19 mouse cellular contexts compared by ENCODE assay signal in genomic region chr13:55381790-55382189, GRCm38 (mm10). TPM values are rescaled to one million over a fixed set of nuclear protein-coding genes. Genes with fewer than 3 reads are reported as not detected.
A peak's percentile ranks its signal among the peaks of the same experiment; 100 is the strongest.
DNase-seq lines count a peak whose midpoint lies in the region; ATAC-seq and TF ChIP-seq lines count a peak whose summit lies in the region.
"Had no signal": no experiment of that assay in that cellular context is flagged by ENCODE, and none has a peak within 500 bp of the region (broad histone marks: within the 10 kb centered on the region; RNA-seq: fewer than 3 reads in every experiment).

No protein-coding gene starts in this region.

- WGBS in limb, embryonic 13.5 days = 81% methylated on average over 4 of the region's 4 CpGs
- WGBS in limb, embryonic 10.5 days = 76% methylated on average over 4 of the region's 4 CpGs
- WGBS in intestine, postnatal 0 days = 77% methylated on average over 4 of the region's 4 CpGs

- no peak overlapping the region for H3K27ac ChIP-seq in limb, embryonic 13.5 days
- H3K27ac ChIP-seq in limb, embryonic 10.5 days = no peak overlapping the region
- H3K27ac ChIP-seq in intestine, postnatal 0 days (ENCODE audit: low read depth, low read length) = no peak overlapping the region
- H3K27ac ChIP-seq: embryonic facial prominence, embryonic 12.5 days; midbrain, embryonic 15.5 days; stomach, embryonic 15.5 days had no signal

- intact Hi-C loops in left cerebral cortex, postnatal 36 days (cut with DNase I) = no loop called here

- TF ChIP-seq CTCF in intestine, postnatal 0 days (IDR thresholded peaks at IDR 0.05; ENCODE audit: low read depth) = no peak

- H3K4me1 ChIP-seq in limb, embryonic 13.5 days = peaks cover 10% of the 10 kb centered on the region; the same call in 1 of the 2 replicates
- H3K4me1 ChIP-seq in limb, embryonic 10.5 days = peaks cover 11% of the 10 kb centered on the region
- H3K4me1 ChIP-seq in intestine, postnatal 0 days (replicated peaks; ENCODE audit: control insufficient read depth, insufficient read depth, low read length) = peaks cover 3% of the 10 kb centered on the region; the same call in 1 of the 2 replicates
- H3K4me1 ChIP-seq: midbrain, embryonic 15.5 days had no signal

- 0 out of 2 replicates have a peak, but pooled peaks have one; percentile 15 for ATAC-seq in limb, embryonic 13.5 days (ENCODE audit: low FRiP score, low read depth)
- no peak for ATAC-seq in intestine, postnatal 0 days
- ATAC-seq: midbrain, embryonic 15.5 days had no signal

- H3K4me3 ChIP-seq in limb, embryonic 13.5 days = no peak overlapping the region
- no peak overlapping the region for H3K4me3 ChIP-seq in limb, embryonic 10.5 days
- no peak overlapping the region for H3K4me3 ChIP-seq in intestine, postnatal 0 days (ENCODE audit: low read depth, low read length)
- H3K4me3 ChIP-seq: embryonic facial prominence, embryonic 12.5 days; midbrain, embryonic 15.5 days; stomach, embryonic 15.5 days had no signal

- peaks cover 53% of the 10 kb centered on the region for H3K27me3 ChIP-seq in limb, embryonic 13.5 days
- H3K27me3 ChIP-seq in limb, embryonic 10.5 days (ENCODE audit: low read depth, poor library complexity, severe bottlenecking) = peaks cover 68% of the 10 kb centered on the region
- H3K27me3 ChIP-seq in intestine, postnatal 0 days (replicated peaks; ENCODE audit: control insufficient read depth, insufficient read depth, low read length) = peaks cover 14% of the 10 kb centered on the region; the same call in 1 of the 2 replicates

- DNase-seq in limb, embryonic 10.5 days (ENCODE audit: low spot score) = no peak
- DNase-seq in layer of hippocampus, adult 9-11 months = peak; percentile 90
- peak; percentile 84 to 87 for DNase-seq in left cerebral cortex, postnatal 36 days (ENCODE audit: low spot score in 2 of 2)
- DNase-seq in adrenal gland, postnatal 25 days = no peak
- DNase-seq in gastrocnemius, postnatal 4 days (ENCODE audit: low spot score in 2 of 2) = no peak
- DNase-seq: cerebellum, adult 11-12 months; heart, adult 18-20 months; kidney, adult 9 months; kidney, postnatal 4 days; liver; lung, embryonic 14.5 days; thymus, postnatal 14 days had no signal

- no peaks in the 10 kb centered on the region for H3K36me3 ChIP-seq in limb, embryonic 13.5 days
- H3K36me3 ChIP-seq in limb, embryonic 10.5 days = no peaks in the 10 kb centered on the region
- H3K36me3 ChIP-seq in intestine, postnatal 0 days (ENCODE audit: control insufficient read depth, insufficient read depth) = no peaks in the 10 kb centered on the region
- H3K36me3 ChIP-seq: embryonic facial prominence, embryonic 12.5 days; midbrain, embryonic 15.5 days; stomach, embryonic 15.5 days had no signal

- H3K4me2 ChIP-seq in limb, embryonic 13.5 days (replicated peaks) = no peak overlapping the region
- H3K4me2 ChIP-seq in intestine, postnatal 0 days (replicated peaks; ENCODE audit: low read depth) = no peak overlapping the region
- H3K4me2 ChIP-seq: embryonic facial prominence, embryonic 12.5 days; lung, embryonic 14.5 days; midbrain, embryonic 15.5 days; stomach, embryonic 15.5 days had no signal

- no peak overlapping the region for H3K9ac ChIP-seq in limb, embryonic 13.5 days
- H3K9ac ChIP-seq in intestine, postnatal 0 days (ENCODE audit: low read depth, low read length) = no peak overlapping the region
- H3K9ac ChIP-seq: embryonic facial prominence, embryonic 12.5 days; lung, embryonic 14.5 days; midbrain, embryonic 15.5 days; stomach, embryonic 15.5 days had no signal

- no peaks in the 10 kb centered on the region for H3K9me3 ChIP-seq in limb, embryonic 13.5 days
- no peaks in the 10 kb centered on the region for H3K9me3 ChIP-seq in limb, embryonic 10.5 days (replicated peaks)
- H3K9me3 ChIP-seq in intestine, postnatal 0 days (ENCODE audit: control insufficient read depth) = no peaks in the 10 kb centered on the region
- H3K9me3 ChIP-seq: embryonic facial prominence, embryonic 12.5 days; midbrain, embryonic 15.5 days; stomach, embryonic 15.5 days had no signal

RNA-seq across cellular contexts. Expression of gene Rgs14, which starts 12.3 kb away (rescaled TPM):
- polyA plus RNA-seq in limb, embryonic 13.5 days (2015; fragmentation: Nextera tagmentation; extraction: Ambion mirVana) = 1.3 and 1.5 TPM in 2 replicates
- polyA plus RNA-seq in limb, embryonic 10.5 days (2016; fragmentation: Nextera tagmentation; extraction: Ambion mirVana) = 0.70 and 1.1 TPM in 2 replicates
- 10 to 100 TPM; 52.3 to 53.7 TPM for total RNA-seq in left cerebral cortex, postnatal 36 days (2021)
- total RNA-seq in adrenal gland, postnatal 25 days (2021) = 0.70 and 0.86 TPM in 2 replicates
- 1.2 and 1.3 TPM in 2 replicates for polyA plus RNA-seq in intestine, postnatal 0 days (2015; fragmentation: Nextera tagmentation; extraction: Ambion mirVana)
- 1 to 10 TPM in 1 of 2 experiments, under 1 TPM in 1; 0.88 to 1.1 TPM for total RNA-seq in gastrocnemius, postnatal 4 days (2021)

RNA-seq across cellular contexts. Expression of gene Slc34a1, which starts 16.2 kb away (rescaled TPM):
- polyA plus RNA-seq in limb, embryonic 13.5 days (2015; fragmentation: Nextera tagmentation; extraction: Ambion mirVana) = 0.06 TPM in 1 of 2 replicates, not detected in the other
- polyA plus RNA-seq in limb, embryonic 10.5 days (2016; fragmentation: Nextera tagmentation; extraction: Ambion mirVana) = not detected in 2 replicates
- total RNA-seq in left cerebral cortex, postnatal 36 days (2021) = under 1 TPM; 0.48 to 0.54 TPM
- not detected in 2 replicates for total RNA-seq in adrenal gland, postnatal 25 days (2021)
- polyA plus RNA-seq in intestine, postnatal 0 days (2015; fragmentation: Nextera tagmentation; extraction: Ambion mirVana) = 0.04 and 0.16 TPM in 2 replicates
- total RNA-seq in gastrocnemius, postnatal 4 days (2021) = not detected
- total RNA-seq: heart, adult 18-20 months had no signal
- polyA plus RNA-seq: embryonic facial prominence, embryonic 12.5 days; heart, postnatal 0 days; lung, embryonic 14.5 days; midbrain, embryonic 15.5 days had no signal

RNA-seq across cellular contexts. Expression of gene Lman2, which starts 19.2 kb away (rescaled TPM):
- 93.9 and 94.0 TPM in 2 replicates for polyA plus RNA-seq in limb, embryonic 13.5 days (2015; fragmentation: Nextera tagmentation; extraction: Ambion mirVana)
- 112 and 113 TPM in 2 replicates for polyA plus RNA-seq in limb, embryonic 10.5 days (2016; fragmentation: Nextera tagmentation; extraction: Ambion mirVana)
- 10 to 100 TPM; 54.9 to 61.3 TPM for total RNA-seq in left cerebral cortex, postnatal 36 days (2021)
- 107 and 109 TPM in 2 replicates for total RNA-seq in adrenal gland, postnatal 25 days (2021)
- polyA plus RNA-seq in intestine, postnatal 0 days (2015; fragmentation: Nextera tagmentation; extraction: Ambion mirVana) = 85.3 and 93.0 TPM in 2 replicates
- 10 to 100 TPM; 58.3 to 58.8 TPM for total RNA-seq in gastrocnemius, postnatal 4 days (2021)

RNA-seq across cellular contexts. Expression of gene Pfn3, which starts 33.2 kb away (rescaled TPM):
- 0.29 TPM in 1 of 2 replicates, not detected in the other for polyA plus RNA-seq in limb, embryonic 13.5 days (2015; fragmentation: Nextera tagmentation; extraction: Ambion mirVana)
- not detected in 2 replicates for polyA plus RNA-seq in limb, embryonic 10.5 days (2016; fragmentation: Nextera tagmentation; extraction: Ambion mirVana)
- not detected for total RNA-seq in left cerebral cortex, postnatal 36 days (2021)
- total RNA-seq in adrenal gland, postnatal 25 days (2021) = not detected in 2 replicates
- polyA plus RNA-seq in intestine, postnatal 0 days (2015; fragmentation: Nextera tagmentation; extraction: Ambion mirVana) = not detected in 2 replicates
- total RNA-seq in gastrocnemius, postnatal 4 days (2021) = not detected
- total RNA-seq: heart, adult 18-20 months had no signal
- polyA plus RNA-seq: embryonic facial prominence, embryonic 12.5 days; heart, postnatal 0 days; lung, embryonic 14.5 days; small intestine, adult 2 months; stomach, embryonic 15.5 days had no signal

RNA-seq across cellular contexts. Expression of gene F12, which starts 44.8 kb away (rescaled TPM):
- 0.08 and 0.51 TPM in 2 replicates for polyA plus RNA-seq in limb, embryonic 13.5 days (2015; fragmentation: Nextera tagmentation; extraction: Ambion mirVana)
- 0.14 TPM in 1 of 2 replicates, not detected in the other for polyA plus RNA-seq in limb, embryonic 10.5 days (2016; fragmentation: Nextera tagmentation; extraction: Ambion mirVana)
- under 1 TPM; 0.79 to 0.84 TPM for total RNA-seq in left cerebral cortex, postnatal 36 days (2021)
- 0.15 and 3.3 TPM in 2 replicates for total RNA-seq in adrenal gland, postnatal 25 days (2021)
- 1.2 and 2.3 TPM in 2 replicates for polyA plus RNA-seq in intestine, postnatal 0 days (2015; fragmentation: Nextera tagmentation; extraction: Ambion mirVana)
- total RNA-seq in gastrocnemius, postnatal 4 days (2021) = under 1 TPM; 0.22 to 0.70 TPM
- total RNA-seq: heart, adult 18-20 months had no signal
- polyA plus RNA-seq: heart, postnatal 0 days; lung, embryonic 14.5 days had no signal

Comparison
In these comparisons a context has a peak if more than half of its experiments do, and no peak if none do; other contexts are left out.
1. DNase-seq: peak in layer of hippocampus, adult 9-11 months (single experiment) and left cerebral cortex, postnatal 36 days (2 of 2); none in limb, embryonic 10.5 days (single experiment), adrenal gland, postnatal 25 days (single experiment) and gastrocnemius, postnatal 4 days (0 of 2).
2. RNA of gene Rgs14, which starts 12.3 kb away (total RNA-seq): 52.3 to 53.7 TPM in left cerebral cortex, postnatal 36 days; 0.88 to 1.1 TPM in gastrocnemius, postnatal 4 days and 0.70 to 0.86 TPM in adrenal gland, postnatal 25 days; every median in the first group is over 10 times any median in the second.